Mouse (Mus musculus): Measurements from ENCODE around the gene Dohh.

- no peak for TF ChIP-seq GATA1 (IDR thresholded peaks at IDR 0.05; ENCODE audit: borderline replicate concordance, low read length)
- TF ChIP-seq FLI1 (IDR thresholded peaks at IDR 0.05; ENCODE audit: low read length), result no peak
These were observed 30.5 kb downstream of the Dohh start for GRCm38 (mm10) chr10:81414682-81415081.

All from megakaryocyte, embryonic 14.5 days (primary cell).